Mouse (Mus musculus) hindbrain, embryonic 15.5 days (tissue): Measurements from ENCODE around the gene Gm10260. TPM values are rescaled to one million over a fixed set of nuclear protein-coding genes. Genes with fewer than 3 reads are reported as not detected.
A peak's percentile ranks its signal among the peaks of the same experiment; 100 is the strongest.

Source experiments
- ATAC-seq: fragments of 200-750 bp; cut with Nextera tagmentation; 2 replicates; pipeline ENCODE4 v1.8.0; 2017; ENCODE audit warnings: low read depth, moderate number of reproducible peaks, moderate TSS enrichment; ENCODE audit not compliant: low FRiP score
- H3K27ac ChIP-seq: fragments of 300-500 bp; sonication (generic); replicated peaks from 2 replicates; pipeline ENCODE4 v1.5.1; 2015; ENCODE audit warnings: mild to moderate bottlenecking, inconsistent platforms
- H3K27me3 ChIP-seq: fragments of 300-500 bp; sonication (generic); 2 replicates; pipeline ENCODE4 v1.6.1; 2015; ENCODE audit warnings: control low read depth, inconsistent platforms
- H3K36me3 ChIP-seq: fragments of 300-500 bp; sonication (generic); 2 replicates; pipeline ENCODE4 v1.6.1; 2015; ENCODE audit warnings: control low read depth, inconsistent platforms
- H3K4me1 ChIP-seq: fragments of 300-500 bp; sonication (generic); replicated peaks from 2 replicates; pipeline ENCODE4 v1.6.1; 2015; ENCODE audit warnings: control low read depth, inconsistent platforms
- H3K4me2 ChIP-seq: fragments of 300-500 bp; sonication (generic); 2 replicates; pipeline ENCODE4 v1.6.1; 2015; ENCODE audit warnings: moderate library complexity, mild to moderate bottlenecking, inconsistent platforms
- H3K4me3 ChIP-seq: fragments of 300-500 bp; sonication (generic); 2 replicates; pipeline ENCODE4 v1.5.1; 2015; ENCODE audit warnings: mild to moderate bottlenecking, inconsistent platforms
- H3K9ac ChIP-seq: fragments of 300-500 bp; sonication (generic); 2 replicates; pipeline ENCODE4 v1.6.1; 2015; ENCODE audit warnings: inconsistent platforms
- H3K9me3 ChIP-seq: fragments of 300-500 bp; sonication (generic); 2 replicates; pipeline ENCODE4 v1.6.1; 2016; ENCODE audit warnings: control low read depth, inconsistent platforms
- WGBS: fragments of 180-500 bp; shearing (Covaris S2); methylation state at CpG from one replicate; pipeline ENCODE4 v1.1.7; 2015; 5-methylcytosine and 5-hydroxymethylcytosine counted together
- polyA plus RNA-seq: library from polyadenylated mRNA; unstranded; fragments of >200 nt; fragmentation: Nextera tagmentation; extraction: Ambion mirVana; gene quantifications from 2 replicates; pipeline ENCODE4 v1.2.1, GENCODE M21; 2015

Gm10260 gene
- polyA plus RNA-seq, 1 experiment from 2014 or later: 1.9 TPM

DNA sequence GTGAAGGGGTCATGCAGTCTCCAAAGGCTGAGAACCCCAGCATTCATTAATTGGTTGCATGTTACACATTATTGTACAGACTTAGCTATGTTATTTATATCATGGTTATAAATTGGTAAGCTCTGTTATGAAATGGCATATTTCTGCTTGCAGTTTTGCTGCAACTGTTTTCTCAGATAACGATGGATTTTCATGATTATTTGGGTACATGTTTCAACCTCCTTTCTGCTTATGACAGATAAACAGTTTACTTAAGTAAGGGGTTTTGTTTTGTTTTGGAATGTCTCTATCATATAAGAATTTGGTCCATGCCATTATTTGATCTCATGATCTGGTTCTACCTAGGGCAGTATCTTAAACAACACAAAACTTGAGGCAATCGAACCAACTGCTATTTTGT is 5.5 kb upstream of the Gm10260 start:
- no peak overlapping the region for H3K27ac ChIP-seq
- H3K4me1 ChIP-seq: peaks cover 10% of the 10 kb centered on the region
- no peak overlapping the region for H3K9ac ChIP-seq
- H3K4me2 ChIP-seq: no peak overlapping the region
- WGBS: 84% methylated on average over 2 of the region's 2 CpGs
- no peaks in the 10 kb centered on the region for H3K9me3 ChIP-seq
- no peaks in the 10 kb centered on the region for H3K27me3 ChIP-seq
- ATAC-seq: no peak
- H3K36me3 ChIP-seq: no peaks in the 10 kb centered on the region
- no peak overlapping the region for H3K4me3 ChIP-seq

DNA sequence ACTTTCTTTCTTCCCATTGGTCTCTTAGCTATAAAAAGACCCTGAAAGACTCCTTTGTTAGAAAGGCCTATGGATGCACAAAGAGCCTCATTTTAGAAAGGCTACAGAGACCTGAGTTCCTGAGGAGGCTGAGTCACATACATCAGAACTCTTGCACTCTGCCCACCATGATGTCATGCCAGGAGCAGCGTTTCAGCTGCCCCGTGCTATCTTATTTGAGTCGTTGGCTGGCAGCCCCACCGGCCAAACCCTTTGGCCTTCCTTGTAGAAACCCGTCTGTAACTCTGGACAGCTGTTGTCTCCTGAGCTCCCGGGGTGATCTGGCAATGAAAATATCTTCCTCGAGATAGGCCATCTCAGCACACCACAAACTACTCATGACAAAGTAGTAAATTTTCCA is 3.6 kb upstream of the Gm10260 start:
- WGBS: 51% methylated on average over 7 of the region's 7 CpGs
- no peak for ATAC-seq
- Histone ChIP-seq H3K4me1 (peaks cover 10% of the 10 kb centered on the region), H3K9me3 (no peaks in the 10 kb centered on the region), H3K4me3 (no peak overlapping the region), H3K27me3 (no peaks in the 10 kb centered on the region), H3K27ac (no peak overlapping the region), H3K36me3 (no peaks in the 10 kb centered on the region), H3K4me2 (no peak overlapping the region), H3K9ac (no peak overlapping the region)

DNA sequence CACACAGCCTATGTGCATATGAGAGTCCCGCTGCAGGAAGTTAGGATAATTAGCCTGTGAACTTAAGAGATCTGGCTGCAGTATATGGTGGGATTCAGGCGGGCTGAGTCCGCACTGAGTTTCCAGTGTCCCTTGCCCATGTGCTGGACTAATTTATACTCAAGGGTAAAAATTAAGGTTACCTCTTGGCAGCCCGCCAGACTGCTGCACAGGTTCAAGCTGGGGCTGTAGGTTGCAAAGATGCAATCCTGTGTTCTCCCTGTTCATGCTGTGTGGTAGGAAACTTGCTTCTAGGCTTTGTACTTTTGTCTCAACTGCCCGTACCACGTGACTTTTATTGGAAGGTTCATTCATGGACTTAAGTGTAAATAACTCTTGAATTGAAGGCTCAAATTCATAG is 3.0 kb upstream of the Gm10260 start:
- no peak overlapping the region for H3K4me3 ChIP-seq
- H3K4me1 ChIP-seq: peaks cover 10% of the 10 kb centered on the region
- H3K9me3 ChIP-seq: no peaks in the 10 kb centered on the region
- no peak overlapping the region for H3K27ac ChIP-seq
- H3K36me3 ChIP-seq: no peaks in the 10 kb centered on the region
- WGBS: 70% methylated on average over 6 of the region's 6 CpGs
- peak; percentile 51; the same call in 1 of the 2 replicates for ATAC-seq
- no peak overlapping the region for H3K9ac ChIP-seq
- no peaks in the 10 kb centered on the region for H3K27me3 ChIP-seq
- no peak overlapping the region for H3K4me2 ChIP-seq

GRCm38 (mm10) chr13:97762121-97762520 is 1.7 kb upstream of the Gm10260 start:
- Histone ChIP-seq H3K27me3 (no peaks in the 10 kb centered on the region), H3K4me1 (peaks cover 13% of the 10 kb centered on the region), H3K36me3 (no peaks in the 10 kb centered on the region), H3K27ac (no peak overlapping the region), H3K9me3 (no peaks in the 10 kb centered on the region), H3K9ac (no peak overlapping the region), H3K4me3 (no peak overlapping the region), H3K4me2 (no peak overlapping the region)
- no peak for ATAC-seq
- WGBS: 91% methylated on average over 8 of the region's 8 CpGs

GRCm38 (mm10) chr13:97757033-97757432 is 3.4 kb downstream of the Gm10260 start:
- peak; percentile 79; the same call in 1 of the 2 replicates for ATAC-seq
- WGBS: 38% methylated on average over 4 of the region's 4 CpGs
- H3K4me1 ChIP-seq: peaks cover 18% of the 10 kb centered on the region
- no peak overlapping the region for H3K9ac ChIP-seq
- H3K27ac ChIP-seq: peak overlapping the region; percentile 49
- H3K36me3 ChIP-seq: no peaks in the 10 kb centered on the region
- H3K4me2 ChIP-seq: no peak overlapping the region
- no peaks in the 10 kb centered on the region for H3K9me3 ChIP-seq
- no peak overlapping the region for H3K4me3 ChIP-seq
- H3K27me3 ChIP-seq: no peaks in the 10 kb centered on the region

GRCm38 (mm10) chr13:97756091-97756490 is 4.3 kb downstream of the Gm10260 start:
- ATAC-seq: no peak
- H3K27ac ChIP-seq: peak overlapping the region; percentile 49
- peaks cover 21% of the 10 kb centered on the region for H3K4me1 ChIP-seq
- no peak overlapping the region for H3K9ac ChIP-seq
- no peaks in the 10 kb centered on the region for H3K36me3 ChIP-seq
- H3K27me3 ChIP-seq: no peaks in the 10 kb centered on the region
- no peaks in the 10 kb centered on the region for H3K9me3 ChIP-seq
- 68% methylated on average over 6 of the region's 6 CpGs for WGBS
- H3K4me2 ChIP-seq: no peak overlapping the region
- H3K4me3 ChIP-seq: no peak overlapping the region

- 29% methylated on average over 4 of the region's 4 CpGs for WGBS
- peaks cover 38% of the 10 kb centered on the region for H3K4me1 ChIP-seq
- H3K9me3 ChIP-seq: no peaks in the 10 kb centered on the region
- no peak overlapping the region for H3K4me2 ChIP-seq
- no peaks in the 10 kb centered on the region for H3K36me3 ChIP-seq
- peak overlapping the region; percentile 66 for H3K27ac ChIP-seq
- no peak overlapping the region for H3K4me3 ChIP-seq
- no peaks in the 10 kb centered on the region for H3K27me3 ChIP-seq
- peak; percentile 57; the same call in 1 of the 2 replicates for ATAC-seq
- H3K9ac ChIP-seq: no peak overlapping the region
These were observed 9.5 kb downstream of the Gm10260 start for GRCm38 (mm10) chr13:97750851-97751381.

- Histone ChIP-seq H3K27ac (peak overlapping the region; percentile 76), H3K27me3 (no peaks in the 10 kb centered on the region), H3K36me3 (no peaks in the 10 kb centered on the region), H3K9ac (no peak overlapping the region), H3K4me1 (peaks cover 49% of the 10 kb centered on the region), H3K4me3 (0 out of 2 replicates have a peak overlapping the region, but pooled peaks have one; percentile 13), H3K4me2 (peak overlapping the region; percentile 45), H3K9me3 (no peaks in the 10 kb centered on the region)
- 14% methylated on average over 20 of the region's 20 CpGs for WGBS
- ATAC-seq: peak; percentile 77
These were observed 13.2 kb downstream of the Gm10260 start for GRCm38 (mm10) chr13:97747037-97747860.

DNA sequence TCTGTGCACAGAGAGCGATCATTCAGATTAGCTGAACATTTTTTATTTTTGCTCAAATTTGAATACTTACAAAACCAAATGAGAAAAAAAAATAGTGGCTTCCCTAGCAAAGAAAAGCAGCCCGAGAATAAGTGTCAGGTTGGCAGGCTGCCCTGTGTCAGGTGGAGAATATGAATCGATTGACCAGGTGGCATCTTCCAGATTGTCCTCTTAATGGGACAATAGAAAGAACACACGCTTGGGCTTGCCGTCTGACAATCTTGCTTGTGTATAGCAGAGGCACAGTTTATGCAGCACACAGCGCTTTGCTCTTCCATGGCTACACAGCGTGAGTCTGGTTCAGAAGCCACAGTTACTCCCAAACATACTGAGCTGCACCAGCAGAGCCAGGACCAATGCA is 15.8 kb downstream of the Gm10260 start:
- 45% methylated on average over 7 of the region's 7 CpGs for WGBS
- H3K9ac ChIP-seq: no peak overlapping the region
- H3K27ac ChIP-seq: no peak overlapping the region
- peaks cover 39% of the 10 kb centered on the region for H3K4me1 ChIP-seq
- H3K27me3 ChIP-seq: no peaks in the 10 kb centered on the region
- no peak overlapping the region for H3K4me3 ChIP-seq
- H3K4me2 ChIP-seq: no peak overlapping the region
- H3K36me3 ChIP-seq: no peaks in the 10 kb centered on the region
- ATAC-seq: no peak
- H3K9me3 ChIP-seq: no peaks in the 10 kb centered on the region

GRCm38 (mm10) chr13:97744036-97744435 is 16.4 kb downstream of the Gm10260 start:
- Histone ChIP-seq H3K36me3 (no peaks in the 10 kb centered on the region), H3K4me2 (no peak overlapping the region), H3K4me1 (peaks cover 39% of the 10 kb centered on the region), H3K27ac (no peak overlapping the region), H3K9ac (no peak overlapping the region), H3K4me3 (no peak overlapping the region), H3K27me3 (no peaks in the 10 kb centered on the region), H3K9me3 (no peaks in the 10 kb centered on the region)
- WGBS: 53% methylated on average over 2 of the region's 2 CpGs
- ATAC-seq: no peak

DNA sequence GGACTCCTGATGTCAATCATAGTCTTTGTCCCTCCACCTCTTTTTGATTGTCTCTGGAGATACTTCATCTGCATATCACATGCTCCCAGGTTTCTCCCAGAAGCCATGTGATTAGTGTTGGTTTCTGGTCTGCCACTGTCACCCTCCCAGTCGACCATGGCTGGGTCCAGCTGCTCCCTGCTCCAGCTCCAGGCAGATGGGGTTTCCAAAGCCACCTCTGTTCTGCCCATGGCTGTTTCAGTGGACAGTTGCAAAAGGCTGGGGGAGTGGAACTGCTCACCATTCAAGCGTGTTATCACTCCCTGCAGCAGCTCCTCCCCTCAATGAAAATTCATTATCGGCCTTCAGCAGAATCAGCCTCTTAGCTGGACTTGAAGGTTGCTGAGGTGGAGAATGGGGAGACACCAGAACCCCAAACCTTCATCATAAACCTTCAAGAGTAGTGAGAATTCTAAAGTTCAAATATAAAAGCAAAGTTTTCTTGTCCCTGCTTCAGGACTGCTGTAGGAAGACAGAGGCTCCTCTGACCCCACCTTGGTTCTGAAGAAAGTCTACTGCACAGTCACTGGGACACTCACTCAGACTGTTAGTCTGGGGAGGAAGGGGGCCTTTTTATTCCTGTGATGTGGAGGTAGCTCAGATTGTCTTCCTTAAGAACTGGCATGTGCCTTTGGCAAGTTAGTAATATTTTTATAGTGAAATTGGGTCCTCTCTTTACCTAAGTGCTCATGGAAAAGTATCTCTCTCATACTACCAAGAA is 17.0 kb downstream of the Gm10260 start:
- H3K9me3 ChIP-seq: no peaks in the 10 kb centered on the region
- H3K4me2 ChIP-seq: no peak overlapping the region
- H3K4me1 ChIP-seq: peaks cover 35% of the 10 kb centered on the region
- H3K36me3 ChIP-seq: no peaks in the 10 kb centered on the region
- no peak overlapping the region for H3K27ac ChIP-seq
- WGBS: 30% methylated on average over 3 of the region's 3 CpGs
- no peak overlapping the region for H3K9ac ChIP-seq
- no peaks in the 10 kb centered on the region for H3K27me3 ChIP-seq
- no peak overlapping the region for H3K4me3 ChIP-seq
- no peak for ATAC-seq

- WGBS: 90% methylated on average over 6 of the region's 6 CpGs
- no peaks in the 10 kb centered on the region for H3K9me3 ChIP-seq
- H3K27ac ChIP-seq: no peak overlapping the region
- H3K36me3 ChIP-seq: no peaks in the 10 kb centered on the region
- H3K4me2 ChIP-seq: no peak overlapping the region
- H3K4me3 ChIP-seq: no peak overlapping the region
- no peaks in the 10 kb centered on the region for H3K4me1 ChIP-seq
- no peak for ATAC-seq
- H3K27me3 ChIP-seq: no peaks in the 10 kb centered on the region
- no peak overlapping the region for H3K9ac ChIP-seq
These were observed 24.5 kb downstream of the Gm10260 start for GRCm38 (mm10) chr13:97735931-97736330.
